Mouse (Mus musculus) CH12.LX (cell line): ENCODE data around the gene Plekhh3.

Experiments used
- EP300 ChIP-seq: IDR thresholded peaks from 2 replicates; pipeline ENCODE4 v1.6.1; 2011; ENCODE audit warnings: low read length, improper control_type of control experiment
- GABPA ChIP-seq: IDR thresholded peaks from 2 replicates; pipeline ENCODE4 v1.6.1; 2012; ENCODE audit warnings: low read depth, low read length, improper control_type of control experiment, inconsistent platforms; ENCODE audit not compliant: insufficient replicate concordance
- JUND ChIP-seq: conservative IDR thresholded peaks from 2 replicates; pipeline ENCODE4 v1.6.1; 2011; ENCODE audit warnings: low read depth, low read length, improper control_type of control experiment
- MYC ChIP-seq: IDR thresholded peaks from 2 replicates; pipeline ENCODE4 v1.6.1; 2011; ENCODE audit warnings: low read depth, mild to moderate bottlenecking, improper control_type of control experiment, low read length
- TBP ChIP-seq: conservative IDR thresholded peaks from 2 replicates; pipeline ENCODE4 v1.6.1; 2011; ENCODE audit warnings: low read depth, low read length, improper control_type of control experiment
- TCF12 ChIP-seq: IDR thresholded peaks from 2 replicates; pipeline ENCODE4 v1.6.1; 2014; ENCODE audit warnings: low read depth, mild to moderate bottlenecking, inconsistent platforms, low read length, improper control_type of control experiment
- USF1 ChIP-seq: IDR thresholded peaks from 2 replicates; pipeline ENCODE4 v1.6.1; 2014; ENCODE audit warnings: low read depth, mild to moderate bottlenecking, inconsistent platforms, low read length, improper control_type of control experiment
- ZC3H11A ChIP-seq: IDR thresholded peaks from 2 replicates; pipeline ENCODE4 v1.6.1; 2012; ENCODE audit warnings: low read depth, mild to moderate bottlenecking, inconsistent platforms, low read length, improper control_type of control experiment
- ZNF384 ChIP-seq: IDR thresholded peaks from 2 replicates; pipeline ENCODE4 v1.6.1; 2012; ENCODE audit warnings: low read depth, low read length, improper control_type of control experiment, inconsistent platforms

GRCm38 (mm10) chr11:101218436-101219055 lies 47.4 kb upstream of the Plekhh3 start:
- no peak for TF ChIP-seq TCF12
- TF ChIP-seq JUND: no peak
- TF ChIP-seq ZNF384: no peak
- TF ChIP-seq MYC: no peak
- TF ChIP-seq TBP: no peak
- TF ChIP-seq ZC3H11A: no peak
- TF ChIP-seq EP300: no peak
- TF ChIP-seq USF1: no peak
- TF ChIP-seq GABPA: no peak
